8 mouse cellular contexts compared by ENCODE assay signal in the genomic region with DNA sequence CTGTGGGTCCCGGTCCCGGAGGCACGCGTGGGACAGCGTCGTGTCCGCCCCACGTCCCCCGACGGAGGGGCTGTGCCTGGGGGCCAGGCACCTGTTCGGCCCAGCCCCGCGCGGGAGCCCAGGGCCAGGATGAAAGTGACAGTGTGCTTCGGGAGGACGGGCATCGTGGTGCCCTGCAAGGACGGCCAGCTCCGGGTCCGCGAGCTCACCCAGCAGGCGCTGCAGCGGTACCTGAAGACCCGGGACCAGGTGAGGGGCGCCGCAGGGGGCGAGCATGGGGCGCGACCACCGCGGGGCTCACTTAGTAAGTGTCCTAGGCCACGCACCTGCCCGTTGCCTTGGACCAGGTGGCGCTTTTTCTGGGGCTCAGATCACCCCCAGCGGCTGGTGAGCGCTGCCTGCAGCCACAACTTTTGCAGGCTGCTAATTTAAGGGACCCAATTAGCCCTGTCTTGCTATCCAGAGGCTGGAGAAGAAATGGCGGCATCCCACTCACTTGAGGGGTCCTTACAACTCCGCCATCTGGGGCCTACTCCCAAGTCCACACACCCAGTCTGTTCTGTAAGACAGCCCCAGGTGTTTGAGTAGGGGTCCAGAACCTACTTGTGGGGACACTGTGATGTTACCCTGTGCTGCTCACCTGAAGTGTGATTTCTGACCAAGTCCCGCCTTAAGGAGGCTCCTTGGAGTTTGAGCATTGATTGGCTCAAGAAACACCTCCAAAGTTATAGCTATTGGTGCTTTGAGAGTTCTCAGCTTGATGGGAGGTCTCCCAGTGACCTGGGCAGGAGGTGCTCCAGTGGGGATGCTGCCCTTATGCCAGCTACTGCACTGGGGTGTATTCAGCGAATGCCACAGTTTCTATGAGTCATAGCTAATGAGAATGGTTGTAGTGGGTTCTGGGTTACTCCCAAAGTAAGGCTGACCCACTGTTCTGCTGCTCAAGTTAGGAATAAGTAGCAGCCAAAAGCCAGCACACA. TPM values are rescaled to one million over a fixed set of nuclear protein-coding genes. Genes with fewer than 3 reads are reported as not detected.
DNase-seq lines count a peak whose midpoint lies in the region; ATAC-seq lines count a peak whose summit lies in the region.

No protein-coding gene starts in this region.

- peak overlapping the region; percentile 95 for H3K9ac ChIP-seq in heart, embryonic 14.5 days (ENCODE audit: low read length)
- H3K9ac ChIP-seq in kidney, embryonic 16.5 days (replicated peaks; ENCODE audit: low read length) = peak overlapping the region; percentile 98
- peak overlapping the region; percentile 79 for H3K9ac ChIP-seq in stomach, embryonic 15.5 days

- 3% methylated on average over 40 of the region's 40 CpGs for WGBS in heart, embryonic 14.5 days
- WGBS in kidney, embryonic 16.5 days = 4% methylated on average over 33 of the region's 40 CpGs
- 4% methylated on average over 40 of the region's 40 CpGs for WGBS in stomach, embryonic 15.5 days

- H3K27me3 ChIP-seq in heart, embryonic 14.5 days (ENCODE audit: control insufficient read depth, insufficient read depth, low read length) = no peaks in the 10 kb centered on the region
- H3K27me3 ChIP-seq in kidney, embryonic 16.5 days (ENCODE audit: insufficient read depth, low read length) = no peaks in the 10 kb centered on the region
- H3K27me3 ChIP-seq in stomach, embryonic 15.5 days (replicated peaks) = no peaks in the 10 kb centered on the region

- H3K4me1 ChIP-seq in heart, embryonic 14.5 days (ENCODE audit: control insufficient read depth in 2 of 2, insufficient read depth in 2 of 2, low read length in 2 of 2) = peaks cover 9 to 11% of the 10 kb centered on the region in 2 experiments
- peaks cover 17% of the 10 kb centered on the region for H3K4me1 ChIP-seq in kidney, embryonic 16.5 days (ENCODE audit: insufficient read depth, low read length)
- peaks cover 10% of the 10 kb centered on the region for H3K4me1 ChIP-seq in stomach, embryonic 15.5 days

- peak; percentile 73 for ATAC-seq in heart, embryonic 14.5 days (ENCODE audit: insufficient number of reproducible peaks, insufficient read depth, low FRiP score, low read depth)
- ATAC-seq in kidney, embryonic 16.5 days (ENCODE audit: low FRiP score, low TSS enrichment) = peak; percentile 68
- peak; percentile 47; the same call in 1 of the 2 replicates for ATAC-seq in stomach, embryonic 15.5 days (ENCODE audit: insufficient read depth, low FRiP score, low read depth)

- no peaks in the 10 kb centered on the region for H3K9me3 ChIP-seq in heart, embryonic 14.5 days (ENCODE audit: control insufficient read depth, low read length)
- H3K9me3 ChIP-seq in kidney, embryonic 16.5 days (ENCODE audit: low read length) = no peaks in the 10 kb centered on the region
- no peaks in the 10 kb centered on the region for H3K9me3 ChIP-seq in stomach, embryonic 15.5 days

- H3K27ac ChIP-seq in heart, embryonic 14.5 days (replicated peaks in 1 of 2; ENCODE audit: control insufficient read depth in 1 of 2, insufficient read depth in 1 of 2, low read depth in 2 of 2, low read length in 2 of 2) = peak overlapping the region; percentile 0 to 66; a peak in 3 of 4 replicates
- peak overlapping the region; percentile 67 for H3K27ac ChIP-seq in kidney, embryonic 16.5 days (ENCODE audit: low read length)
- peak overlapping the region; percentile 82 for H3K27ac ChIP-seq in stomach, embryonic 15.5 days

- H3K4me3 ChIP-seq in heart, embryonic 14.5 days (ENCODE audit: control insufficient read depth in 1 of 2, insufficient read depth in 1 of 2, low read depth in 1 of 2, low read length in 2 of 2) = peak overlapping the region; percentile 76 to 99
- peak overlapping the region; percentile 95 for H3K4me3 ChIP-seq in kidney, embryonic 16.5 days (ENCODE audit: low read length)
- H3K4me3 ChIP-seq in stomach, embryonic 15.5 days (replicated peaks) = peak overlapping the region; percentile 73

- H3K4me2 ChIP-seq in heart, embryonic 14.5 days (ENCODE audit: low read length) = peak overlapping the region; percentile 85
- H3K4me2 ChIP-seq in kidney, embryonic 16.5 days (replicated peaks; ENCODE audit: low read depth, low read length) = peak overlapping the region; percentile 97
- peak overlapping the region; percentile 80 for H3K4me2 ChIP-seq in stomach, embryonic 15.5 days

- H3K36me3 ChIP-seq in heart, embryonic 14.5 days (ENCODE audit: control insufficient read depth, insufficient read depth, low read length) = no peaks in the 10 kb centered on the region
- H3K36me3 ChIP-seq in kidney, embryonic 16.5 days (ENCODE audit: insufficient read depth, low read length) = no peaks in the 10 kb centered on the region
- no peaks in the 10 kb centered on the region for H3K36me3 ChIP-seq in stomach, embryonic 15.5 days

- peak; percentile 13 for DNase-seq in thymus, postnatal 25 days
- DNase-seq in thymus, postnatal 0 days (ENCODE audit: low spot score) = no peak
- peak; percentile 43 for DNase-seq in embryo, embryonic 9.5 days (ENCODE audit: extremely low spot score)
- DNase-seq in lung, postnatal 14 days = peak; percentile 26
- no peak for DNase-seq in frontal cortex, postnatal 25 days (ENCODE audit: low spot score in 2 of 2)

RNA-seq across cellular contexts. Expression of gene Pard3b, which starts 0.8 kb away (rescaled TPM):
- polyA plus RNA-seq in thymus, postnatal 0 days (2015; fragmentation: Nextera tagmentation; extraction: Ambion mirVana) = 2.6 and 3.7 TPM in 2 replicates
- 16.9 and 17.1 TPM in 2 replicates for polyA plus RNA-seq in heart, embryonic 14.5 days (2014; fragmentation: Nextera tagmentation; extraction: Ambion mirVana)
- polyA plus RNA-seq in kidney, embryonic 16.5 days (2015; fragmentation: Nextera tagmentation; extraction: Ambion mirVana) = 17.6 and 20.4 TPM in 2 replicates
- polyA plus RNA-seq in stomach, embryonic 15.5 days (2015; fragmentation: Nextera tagmentation; extraction: Ambion mirVana) = 28.4 and 28.9 TPM in 2 replicates

Comparison
In these comparisons a context has a peak if more than half of its experiments do, and no peak if none do; other contexts are left out.
1. DNase-seq: peak in thymus, postnatal 25 days (single experiment), embryo, embryonic 9.5 days (single experiment) and lung, postnatal 14 days (single experiment); none in thymus, postnatal 0 days (single experiment) and frontal cortex, postnatal 25 days (0 of 2).
2. Peak in every context shown above with its lines, with median percentiles within 50 percentile points of each other: ATAC-seq, H3K27ac ChIP-seq, H3K4me2 ChIP-seq, H3K4me3 ChIP-seq and H3K9ac ChIP-seq.